ENCODE assay signal across 8 mouse cellular contexts in genomic region chr8:126516620-126517577, GRCm38 (mm10). TPM values are rescaled to one million over a fixed set of nuclear protein-coding genes. Genes with fewer than 3 reads are reported as not detected.
A peak's percentile ranks its signal among the peaks of the same experiment; 100 is the strongest.
DNase-seq lines count a peak whose midpoint lies in the region; ATAC-seq and TF ChIP-seq lines count a peak whose summit lies in the region.

No protein-coding gene starts in this region.

- TF ChIP-seq POLR2A in cortical plate, adult 2 months (IDR thresholded peaks at IDR 0.05; ENCODE audit: extremely low read depth, insufficient read depth, low read length): no peak; the same call in 1 of the 2 replicates

- H3K36me3 ChIP-seq in hindbrain, embryonic 15.5 days: no peaks in the 10 kb centered on the region

- H3K9me3 ChIP-seq in hindbrain, embryonic 15.5 days: no peaks in the 10 kb centered on the region

- H3K4me3 ChIP-seq in cortical plate, adult 2 months (ENCODE audit: insufficient read depth, low read length): peak overlapping the region; percentile 11
- H3K4me3 ChIP-seq in gastrocnemius, adult 2 months: peak overlapping the region; percentile 66
- H3K4me3 ChIP-seq in hindbrain, embryonic 15.5 days: peak overlapping the region; percentile 30
- peak overlapping the region; percentile 25 for H3K4me3 ChIP-seq in left cerebral cortex, adult 2 months

- H3K4me2 ChIP-seq in hindbrain, embryonic 15.5 days: peak overlapping the region; percentile 58

- H3K27ac ChIP-seq in cortical plate, adult 2 months (ENCODE audit: insufficient read depth, low read length): peak overlapping the region; percentile 73
- H3K27ac ChIP-seq in gastrocnemius, adult 2 months: peak overlapping the region; percentile 96
- peak overlapping the region; percentile 90 for H3K27ac ChIP-seq in hindbrain, embryonic 15.5 days (replicated peaks)
- peak overlapping the region; percentile 94 for H3K27ac ChIP-seq in left cerebral cortex, adult 2 months

- TF ChIP-seq CTCF in cortical plate, adult 2 months (IDR thresholded peaks at IDR 0.05; ENCODE audit: extremely low read depth, insufficient read depth, low read length): no peak
- no peak for TF ChIP-seq CTCF in gastrocnemius, adult 2 months (IDR thresholded peaks at IDR 0.05)
- no peak for TF ChIP-seq CTCF in left cerebral cortex, adult 2 months (IDR thresholded peaks at IDR 0.05)

- peak overlapping the region; percentile 45 for H3K9ac ChIP-seq in hindbrain, embryonic 15.5 days

- H3K27me3 ChIP-seq in hindbrain, embryonic 15.5 days: no peaks in the 10 kb centered on the region

- peaks cover 3% of the 10 kb centered on the region; the same call in 1 of the 2 replicates for H3K4me1 ChIP-seq in cortical plate, adult 2 months (ENCODE audit: control insufficient read depth, insufficient read depth, low read length)
- H3K4me1 ChIP-seq in hindbrain, embryonic 15.5 days (replicated peaks): peaks cover 23% of the 10 kb centered on the region

- peak; percentile 98 to 99 for DNase-seq in adrenal gland, adult (ENCODE audit: inconsistent age in 2 of 2, low spot score in 1 of 2)
- DNase-seq in gastrocnemius, adult 2 months: peak; percentile 97
- DNase-seq in left cerebral cortex, adult 2 months (ENCODE audit: extremely low spot score in 1 of 2, low spot score in 2 of 2): peak; percentile 96 to 98
- peak; percentile 97 to 98 for DNase-seq in lung, postnatal 4 days
- DNase-seq in retina, postnatal 7 days (ENCODE audit: low read depth, low spot score): peak; percentile 67
- DNase-seq in c-Kit-positive CD71-positive TER-119-positive erythroid progenitor cells, embryonic 14.5 days (ENCODE audit: low spot score): no peak

- peak; percentile 86 for ATAC-seq in hindbrain, embryonic 15.5 days (ENCODE audit: low FRiP score, low read depth)

- intact Hi-C loops in gastrocnemius, adult 2 months (cut with DNase I): loop anchor here (2.0 kb wide), 1 partner anchor 74 kb away; no protein-coding TSS in a partner anchor
- intact Hi-C loops in left cerebral cortex, adult 2 months (cut with DNase I): loop anchor here (1.0 to 5.0 kb wide), 3 partner anchors 20 to 75 kb away; partner anchors contain the start of gene Irf2bp2

- 6% methylated on average over 27 of the region's 27 CpGs for WGBS in hindbrain, embryonic 15.5 days

RNA-seq across cellular contexts. Expression of gene Tarbp1, which starts 42.0 kb away (rescaled TPM):
- 5.5 and 6.2 TPM in 2 replicates for polyA plus RNA-seq in cortical plate, adult 2 months (2012; rRNA removed)
- 1 to 10 TPM; 4.8 to 7.1 TPM for total RNA-seq in gastrocnemius, adult 2 months (2021)
- polyA plus RNA-seq in hindbrain, embryonic 15.5 days (2015; fragmentation: Nextera tagmentation; extraction: Ambion mirVana): 1.8 TPM in 2 replicates
- total RNA-seq in left cerebral cortex, adult 2 months (2021): 1 to 10 TPM; 4.2 to 4.6 TPM

Comparison
In these comparisons a context has a peak if more than half of its experiments do, and no peak if none do; other contexts are left out.
1. H3K4me3 ChIP-seq: peak in every context shown above with its lines; median percentile 66 in gastrocnemius, adult 2 months; 30 in hindbrain, embryonic 15.5 days; 25 in left cerebral cortex, adult 2 months; 11 in cortical plate, adult 2 months.